Mouse (Mus musculus) megakaryocyte, embryonic 14.5 days (primary cell): ENCODE results near the gene Cars.

Experiments used
- FLI1 ChIP-seq: IDR thresholded peaks from 2 replicates; pipeline ENCODE4 v1.6.1; 2012; ENCODE audit warnings: low read length, inconsistent platforms, mixed read lengths
- GATA1 ChIP-seq: IDR thresholded peaks from 3 replicates; pipeline ENCODE4 v1.6.1; 2012; ENCODE audit warnings: mixed read lengths, low read length, inconsistent platforms, borderline replicate concordance

GRCm38 (mm10) chr7:143565015-143565647, 34.8 kb downstream of the Cars start:
- TF ChIP-seq GATA1 (no peak), FLI1 (no peak)
